Mouse (Mus musculus) c-Kit-positive CD71-positive TER-119-positive erythroid progenitor cells, embryonic 14.5 days (primary cell): ENCODE measurements around the gene Elf1.
"Not testable (repeated sequence)": the region's sequence is repeated elsewhere in the genome, so short reads cannot be mapped to it uniquely, and the experiment has no call there.

Experiments used
- DNase-seq: peaks from one replicate; pipeline ENCODE4 v3.0.0-alpha.2; 2013; ENCODE audit warnings: low spot score

Elf1 gene

GRCm38 (mm10) chr14:79521471-79522117 lies 40.6 kb downstream of the Elf1 start:
- no peak for DNase-seq

GRCm38 (mm10) chr14:79522387-79522786 lies 41.4 kb downstream of the Elf1 start:
- no peak for DNase-seq

GRCm38 (mm10) chr14:79526106-79526505 lies 45.1 kb downstream of the Elf1 start:
- not testable (repeated sequence) for DNase-seq

GRCm38 (mm10) chr14:79527704-79528103 lies 46.7 kb downstream of the Elf1 start:
- no peak for DNase-seq

- peak; percentile 85 for DNase-seq
These were observed 48.9 kb downstream of the Elf1 start for GRCm38 (mm10) chr14:79529581-79530554.

GRCm38 (mm10) chr14:79530761-79531160 lies 49.8 kb downstream of the Elf1 start:
- no peak for DNase-seq

GRCm38 (mm10) chr14:79532036-79532776 lies 51.2 kb downstream of the Elf1 start:
- DNase-seq, result no peak

GRCm38 (mm10) chr14:79533350-79533749 lies 52.4 kb downstream of the Elf1 start:
- no peak for DNase-seq

- no peak for DNase-seq
These were observed 53.2 kb downstream of the Elf1 start for GRCm38 (mm10) chr14:79534206-79534605.

GRCm38 (mm10) chr14:79534656-79535055 lies 53.7 kb downstream of the Elf1 start:
- not testable (repeated sequence) for DNase-seq

- peak; percentile 68 for DNase-seq
These were observed 54.3 kb downstream of the Elf1 start for GRCm38 (mm10) chr14:79535318-79535717.

- no peak for DNase-seq
These were observed 55.0 kb downstream of the Elf1 start for GRCm38 (mm10) chr14:79536011-79536410.

GRCm38 (mm10) chr14:79536837-79537236 lies 55.8 kb downstream of the Elf1 start:
- DNase-seq, result no peak

GRCm38 (mm10) chr14:79537463-79537862 lies 56.5 kb downstream of the Elf1 start:
- DNase-seq, result no peak

GRCm38 (mm10) chr14:79537921-79538320 lies 56.9 kb downstream of the Elf1 start:
- no peak for DNase-seq

- no peak for DNase-seq
These were observed 60.6 kb downstream of the Elf1 start for GRCm38 (mm10) chr14:79541606-79542005.

GRCm38 (mm10) chr14:79549343-79549742 lies 68.3 kb downstream of the Elf1 start:
- DNase-seq, result no peak

- no peak for DNase-seq
These were observed 70.9 kb downstream of the Elf1 start for GRCm38 (mm10) chr14:79551929-79552328.

- no peak for DNase-seq
These were observed 71.9 kb downstream of the Elf1 start for GRCm38 (mm10) chr14:79552854-79553253.

GRCm38 (mm10) chr14:79557796-79558195 lies 76.8 kb downstream of the Elf1 start:
- DNase-seq, result no peak

GRCm38 (mm10) chr14:79562745-79563144 lies 81.8 kb downstream of the Elf1 start:
- peak; percentile 44 for DNase-seq

GRCm38 (mm10) chr14:79564784-79565183 lies 83.8 kb downstream of the Elf1 start:
- no peak for DNase-seq
